Mouse (Mus musculus): ENCODE measurements around the gene D10Wsu102e. TPM values are rescaled to one million over a fixed set of nuclear protein-coding genes. Genes with fewer than 3 reads are reported as not detected.
"Not testable (repeated sequence)": the region's sequence is repeated elsewhere in the genome, so short reads cannot be mapped to it uniquely, and the experiment has no call there.

D10Wsu102e gene
- polyA plus RNA-seq, 1 experiment from 2014 or later = 0.77 TPM

GRCm38 (mm10) chr10:83384456-83385215 lies 24.6 kb downstream of the D10Wsu102e start:
- Histone ChIP-seq H3K9ac (replicated peaks; ENCODE audit: low read depth, low read length) (no peak overlapping the region), H3K4me3 (ENCODE audit: low read depth, low read length) (no peak overlapping the region), H3K4me2 (replicated peaks; ENCODE audit: low read depth, low read length) (no peak overlapping the region), H3K27me3 (ENCODE audit: control insufficient read depth, insufficient read depth, low read length) (no peaks in the 10 kb centered on the region), H3K27ac (ENCODE audit: low read length) (no peak overlapping the region), H3K36me3 (ENCODE audit: control insufficient read depth, insufficient read depth, low read length) (no peaks in the 10 kb centered on the region), H3K9me3 (ENCODE audit: control insufficient read depth, low read depth, low read length) (peaks cover 3% of the 10 kb centered on the region; the same call in 1 of the 2 replicates), H3K4me1 (ENCODE audit: control insufficient read depth, insufficient read depth, low read length) (no peaks in the 10 kb centered on the region)
- ATAC-seq (ENCODE audit: insufficient number of reproducible peaks, insufficient read depth, low FRiP score, low read depth) = no peak
- WGBS = 89% methylated on average over 8 of the region's 8 CpGs

- Histone ChIP-seq H3K9me3 (ENCODE audit: control insufficient read depth, low read depth, low read length) (peaks cover 1% of the 10 kb centered on the region; the same call in 1 of the 2 replicates), H3K27ac (ENCODE audit: low read length) (no peak overlapping the region), H3K4me3 (ENCODE audit: low read depth, low read length) (no peak overlapping the region), H3K4me2 (replicated peaks; ENCODE audit: low read depth, low read length) (no peak overlapping the region), H3K27me3 (ENCODE audit: control insufficient read depth, insufficient read depth, low read length) (no peaks in the 10 kb centered on the region), H3K36me3 (ENCODE audit: control insufficient read depth, insufficient read depth, low read length) (no peaks in the 10 kb centered on the region), H3K9ac (replicated peaks; ENCODE audit: low read depth, low read length) (no peak overlapping the region), H3K4me1 (ENCODE audit: control insufficient read depth, insufficient read depth, low read length) (no peaks in the 10 kb centered on the region)
- ATAC-seq (ENCODE audit: insufficient number of reproducible peaks, insufficient read depth, low FRiP score, low read depth) = no peak
- 93% methylated on average over 7 of the region's 7 CpGs for WGBS
These were observed 25.4 kb downstream of the D10Wsu102e start for GRCm38 (mm10) chr10:83385330-83385910.

- H3K4me3 ChIP-seq (ENCODE audit: low read depth, low read length) = no peak overlapping the region
- H3K36me3 ChIP-seq (ENCODE audit: control insufficient read depth, insufficient read depth, low read length) = no peaks in the 10 kb centered on the region
- H3K9ac ChIP-seq (replicated peaks; ENCODE audit: low read depth, low read length) = no peak overlapping the region
- no peak overlapping the region for H3K27ac ChIP-seq (ENCODE audit: low read length)
- ATAC-seq (ENCODE audit: insufficient number of reproducible peaks, insufficient read depth, low FRiP score, low read depth) = no peak
- WGBS = 94% methylated on average over 2 of the region's 2 CpGs
- H3K9me3 ChIP-seq (ENCODE audit: control insufficient read depth, low read depth, low read length) = no peaks in the 10 kb centered on the region
- H3K4me1 ChIP-seq (ENCODE audit: control insufficient read depth, insufficient read depth, low read length) = no peaks in the 10 kb centered on the region
- H3K27me3 ChIP-seq (ENCODE audit: control insufficient read depth, insufficient read depth, low read length) = no peaks in the 10 kb centered on the region
- H3K4me2 ChIP-seq (replicated peaks; ENCODE audit: low read depth, low read length) = no peak overlapping the region
These were observed 37.3 kb downstream of the D10Wsu102e start for GRCm38 (mm10) chr10:83397336-83397735.

GRCm38 (mm10) chr10:83400896-83401295 lies 40.9 kb downstream of the D10Wsu102e start:
- not testable (repeated sequence) for H3K27me3 ChIP-seq (ENCODE audit: control insufficient read depth, insufficient read depth, low read length); H3K9me3 ChIP-seq (ENCODE audit: control insufficient read depth, low read depth, low read length); ATAC-seq (ENCODE audit: insufficient number of reproducible peaks, insufficient read depth, low FRiP score, low read depth); H3K4me3 ChIP-seq (ENCODE audit: low read depth, low read length); H3K4me1 ChIP-seq (ENCODE audit: control insufficient read depth, insufficient read depth, low read length); H3K9ac ChIP-seq (replicated peaks; ENCODE audit: low read depth, low read length); H3K27ac ChIP-seq (ENCODE audit: low read length); H3K36me3 ChIP-seq (ENCODE audit: control insufficient read depth, insufficient read depth, low read length); H3K4me2 ChIP-seq (replicated peaks; ENCODE audit: low read depth, low read length)
- 71% methylated on average over 6 of the region's 7 CpGs for WGBS

GRCm38 (mm10) chr10:83405031-83405430 lies 45.0 kb downstream of the D10Wsu102e start:
- Histone ChIP-seq H3K27ac (ENCODE audit: low read length) (no peak overlapping the region), H3K9me3 (ENCODE audit: control insufficient read depth, low read depth, low read length) (no peaks in the 10 kb centered on the region), H3K9ac (replicated peaks; ENCODE audit: low read depth, low read length) (no peak overlapping the region), H3K4me2 (replicated peaks; ENCODE audit: low read depth, low read length) (no peak overlapping the region), H3K4me3 (ENCODE audit: low read depth, low read length) (no peak overlapping the region), H3K36me3 (ENCODE audit: control insufficient read depth, insufficient read depth, low read length) (no peaks in the 10 kb centered on the region), H3K4me1 (ENCODE audit: control insufficient read depth, insufficient read depth, low read length) (no peaks in the 10 kb centered on the region), H3K27me3 (ENCODE audit: control insufficient read depth, insufficient read depth, low read length) (no peaks in the 10 kb centered on the region)
- ATAC-seq (ENCODE audit: insufficient number of reproducible peaks, insufficient read depth, low FRiP score, low read depth) = no peak
- WGBS = 87% methylated on average over 11 of the region's 11 CpGs

GRCm38 (mm10) chr10:83405711-83406110 lies 45.7 kb downstream of the D10Wsu102e start:
- 94% methylated on average over 11 of the region's 11 CpGs for WGBS
- H3K9ac ChIP-seq (replicated peaks; ENCODE audit: low read depth, low read length) = no peak overlapping the region
- H3K36me3 ChIP-seq (ENCODE audit: control insufficient read depth, insufficient read depth, low read length) = no peaks in the 10 kb centered on the region
- H3K4me2 ChIP-seq (replicated peaks; ENCODE audit: low read depth, low read length) = no peak overlapping the region
- no peaks in the 10 kb centered on the region for H3K4me1 ChIP-seq (ENCODE audit: control insufficient read depth, insufficient read depth, low read length)
- no peak for ATAC-seq (ENCODE audit: insufficient number of reproducible peaks, insufficient read depth, low FRiP score, low read depth)
- no peak overlapping the region for H3K4me3 ChIP-seq (ENCODE audit: low read depth, low read length)
- H3K27ac ChIP-seq (ENCODE audit: low read length) = no peak overlapping the region
- H3K9me3 ChIP-seq (ENCODE audit: control insufficient read depth, low read depth, low read length) = no peaks in the 10 kb centered on the region
- H3K27me3 ChIP-seq (ENCODE audit: control insufficient read depth, insufficient read depth, low read length) = no peaks in the 10 kb centered on the region

GRCm38 (mm10) chr10:83407141-83407540 lies 47.1 kb downstream of the D10Wsu102e start:
- no peaks in the 10 kb centered on the region for H3K4me1 ChIP-seq (ENCODE audit: control insufficient read depth, insufficient read depth, low read length)
- no peak overlapping the region for H3K4me2 ChIP-seq (replicated peaks; ENCODE audit: low read depth, low read length)
- WGBS = 95% methylated on average over 10 of the region's 10 CpGs
- no peaks in the 10 kb centered on the region for H3K9me3 ChIP-seq (ENCODE audit: control insufficient read depth, low read depth, low read length)
- H3K36me3 ChIP-seq (ENCODE audit: control insufficient read depth, insufficient read depth, low read length) = no peaks in the 10 kb centered on the region
- H3K4me3 ChIP-seq (ENCODE audit: low read depth, low read length) = no peak overlapping the region
- ATAC-seq (ENCODE audit: insufficient number of reproducible peaks, insufficient read depth, low FRiP score, low read depth) = no peak
- H3K9ac ChIP-seq (replicated peaks; ENCODE audit: low read depth, low read length) = no peak overlapping the region
- no peaks in the 10 kb centered on the region for H3K27me3 ChIP-seq (ENCODE audit: control insufficient read depth, insufficient read depth, low read length)
- H3K27ac ChIP-seq (ENCODE audit: low read length) = no peak overlapping the region

GRCm38 (mm10) chr10:83418466-83418865 lies 58.4 kb downstream of the D10Wsu102e start:
- not testable (repeated sequence) for ATAC-seq (ENCODE audit: insufficient number of reproducible peaks, insufficient read depth, low FRiP score, low read depth); H3K27ac ChIP-seq (ENCODE audit: low read length); H3K27me3 ChIP-seq (ENCODE audit: control insufficient read depth, insufficient read depth, low read length); H3K4me2 ChIP-seq (replicated peaks; ENCODE audit: low read depth, low read length); H3K9me3 ChIP-seq (ENCODE audit: control insufficient read depth, low read depth, low read length); H3K4me1 ChIP-seq (ENCODE audit: control insufficient read depth, insufficient read depth, low read length); H3K4me3 ChIP-seq (ENCODE audit: low read depth, low read length); H3K9ac ChIP-seq (replicated peaks; ENCODE audit: low read depth, low read length); H3K36me3 ChIP-seq (ENCODE audit: control insufficient read depth, insufficient read depth, low read length)
- 97% methylated on average over 16 of the region's 16 CpGs for WGBS
